Mouse (Mus musculus): ENCODE results near the gene Faim.

Gene Faim

GRCm38 (mm10) chr9:99048724-99049250 lies 62.6 kb downstream of the Faim start:
- DNase-seq (ENCODE audit: low read depth, low spot score), result peak; percentile 34

GRCm38 (mm10) chr9:99049760-99050159 lies 63.6 kb downstream of the Faim start:
- no peak for DNase-seq (ENCODE audit: low read depth, low spot score)
